Mouse (Mus musculus) olfactory bulb, adult 2 months (tissue): ENCODE data around the gene Cytip. TPM values are rescaled to one million over a fixed set of nuclear protein-coding genes. Genes with fewer than 3 reads are reported as not detected.

Experiments
- H3K27ac ChIP-seq: fragments of 200-500 bp; 2 replicates; pipeline ENCODE4 v1.5.1; 2012; ENCODE audit warnings: low read depth, low read length; ENCODE audit not compliant: insufficient read depth
- H3K4me1 ChIP-seq: fragments of 200-500 bp; 2 replicates; pipeline ENCODE4 v1.6.1; 2012; ENCODE audit warnings: low read length; ENCODE audit not compliant: control insufficient read depth, insufficient read depth
- H3K4me3 ChIP-seq: fragments of 200-500 bp; 2 replicates; pipeline ENCODE4 v1.5.1; 2012; ENCODE audit warnings: mild to moderate bottlenecking, low read depth, low read length, moderate library complexity; ENCODE audit not compliant: insufficient read depth
- CTCF ChIP-seq: fragments of 200-500 bp; IDR thresholded peaks from 2 replicates; pipeline ENCODE4 v1.5.1; 2012; ENCODE audit warnings: low read depth, mild to moderate bottlenecking, low read length, moderate library complexity; ENCODE audit not compliant: insufficient read depth
- POLR2A ChIP-seq: fragments of 200-500 bp; IDR thresholded peaks from 2 replicates; pipeline ENCODE4 v1.6.1; 2012; ENCODE audit warnings: mild to moderate bottlenecking, low read depth, low read length, moderate library complexity; ENCODE audit not compliant: insufficient read depth
- WGBS: fragments of 180-500 bp; shearing (Covaris S2); methylation state at CpG from one replicate; pipeline ENCODE4 v1.1.7; 2018; 5-methylcytosine and 5-hydroxymethylcytosine counted together
- polyA plus RNA-seq: library from polyadenylated mRNA; stranded (reverse); fragments of >200 nt; gene quantifications from 2 replicates; pipeline ENCODE4 v1.2.4, GENCODE M21; 2012; ENCODE audit warnings: low replicate concordance; ENCODE audit not compliant: missing spikeins, insufficient read depth, insufficient read length

The Cytip gene
- polyA plus RNA-seq, 1 experiment, result 362 TPM

DNA sequence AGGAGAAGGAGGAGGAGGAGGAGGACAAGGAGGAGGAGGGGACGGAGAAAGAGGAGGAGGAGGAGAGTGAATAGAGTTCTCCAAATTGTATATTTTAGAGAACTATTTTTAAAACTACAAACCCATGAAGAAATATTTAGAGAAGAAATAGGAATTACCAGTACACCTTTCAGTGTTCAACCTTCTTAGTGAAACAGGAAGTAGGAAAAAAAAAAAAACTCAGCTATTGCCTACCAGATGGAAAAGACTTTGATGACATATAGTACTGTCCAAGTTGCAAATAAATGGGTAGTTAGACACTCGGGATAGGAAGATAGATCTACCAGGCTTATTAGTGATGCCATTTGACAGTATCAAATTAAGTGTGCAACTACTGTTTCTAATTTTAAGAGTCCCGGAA lies 27.7 kb downstream of the Cytip start:
- WGBS, result 55% methylated on average over 3 of the region's 3 CpGs
- no peak for TF ChIP-seq POLR2A
- no peak for TF ChIP-seq CTCF

GRCm38 (mm10) chr2:58166764-58167163 lies 28.6 kb downstream of the Cytip start:
- H3K4me1 ChIP-seq, result no peaks in the 10 kb centered on the region
- 81% methylated on average over 2 of the region's 2 CpGs for WGBS
- TF ChIP-seq CTCF (no peak), POLR2A (no peak)

More for the DNA sequence above, 27.7 kb downstream of the Cytip start:
- Histone ChIP-seq H3K27ac (no peak overlapping the region), H3K4me1 (no peaks in the 10 kb centered on the region), H3K4me3 (no peak overlapping the region)

DNA sequence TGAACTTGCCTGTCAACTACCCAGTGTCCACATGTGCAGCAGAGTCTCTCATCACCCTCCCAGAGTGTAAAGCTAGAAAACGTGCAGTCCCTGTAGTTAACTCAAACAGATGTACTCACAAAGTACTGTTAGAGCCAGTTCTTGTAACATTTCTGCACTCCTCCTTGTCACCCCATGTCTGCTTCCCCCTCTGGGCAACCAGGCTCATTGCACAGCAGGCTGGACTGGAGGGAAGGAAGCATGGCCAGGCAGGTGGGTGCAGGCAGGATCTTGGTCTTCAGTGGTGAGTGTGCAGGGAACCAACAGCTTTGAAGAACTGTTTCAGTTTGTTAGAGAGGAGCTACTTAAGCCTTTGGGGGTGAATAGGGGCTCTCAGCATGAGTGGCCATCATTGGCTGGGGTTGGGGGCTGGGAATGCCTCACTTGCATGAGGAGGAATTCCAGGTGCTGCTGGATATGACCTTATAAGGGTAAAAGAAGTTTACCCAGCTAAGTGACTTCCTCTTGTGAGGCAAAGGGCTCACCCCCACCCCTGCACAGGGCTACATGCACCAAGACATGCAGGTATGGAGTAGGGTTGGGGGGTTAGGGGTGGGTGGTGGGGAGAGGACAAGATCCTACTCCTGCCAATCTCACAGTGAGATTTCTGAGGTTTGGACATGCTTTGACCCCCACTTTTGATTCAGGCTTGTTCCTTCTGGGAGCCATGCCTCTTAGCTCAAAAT lies 31.7 kb downstream of the Cytip start:
- no peak overlapping the region for H3K27ac ChIP-seq
- no peak overlapping the region for H3K4me3 ChIP-seq
- no peak for TF ChIP-seq POLR2A
- no peak for TF ChIP-seq CTCF
- 63% methylated on average over 1 of the region's 1 CpGs for WGBS
- H3K4me1 ChIP-seq, result no peaks in the 10 kb centered on the region

More at GRCm38 (mm10) chr2:58166764-58167163, 28.6 kb downstream of the Cytip start:
- Histone ChIP-seq H3K27ac (no peak overlapping the region), H3K4me3 (no peak overlapping the region)

DNA sequence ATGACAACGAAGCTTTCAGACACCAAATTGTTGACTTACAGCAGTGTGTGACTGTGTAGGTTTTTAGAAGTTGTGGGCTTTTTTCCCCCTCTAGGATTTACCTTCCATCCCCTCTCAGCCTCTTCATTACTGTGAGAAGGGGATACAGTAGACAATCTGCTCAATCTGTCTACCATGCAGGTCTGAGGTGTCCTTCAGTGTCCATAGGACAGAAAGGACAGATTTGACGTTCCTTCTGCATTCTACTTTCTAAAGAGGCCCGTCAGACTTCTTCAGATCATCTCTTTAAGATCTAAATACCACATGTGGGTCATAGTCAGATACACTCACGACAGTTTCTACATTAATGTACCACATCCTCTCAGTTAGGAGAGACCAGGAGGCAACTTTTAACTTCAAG lies 33.5 kb downstream of the Cytip start:
- H3K27ac ChIP-seq, result no peak overlapping the region
- TF ChIP-seq CTCF, result no peak
- TF ChIP-seq POLR2A, result no peak
- no peaks in the 10 kb centered on the region for H3K4me1 ChIP-seq
- H3K4me3 ChIP-seq, result no peak overlapping the region
- WGBS, result 92% methylated on average over 4 of the region's 4 CpGs

DNA sequence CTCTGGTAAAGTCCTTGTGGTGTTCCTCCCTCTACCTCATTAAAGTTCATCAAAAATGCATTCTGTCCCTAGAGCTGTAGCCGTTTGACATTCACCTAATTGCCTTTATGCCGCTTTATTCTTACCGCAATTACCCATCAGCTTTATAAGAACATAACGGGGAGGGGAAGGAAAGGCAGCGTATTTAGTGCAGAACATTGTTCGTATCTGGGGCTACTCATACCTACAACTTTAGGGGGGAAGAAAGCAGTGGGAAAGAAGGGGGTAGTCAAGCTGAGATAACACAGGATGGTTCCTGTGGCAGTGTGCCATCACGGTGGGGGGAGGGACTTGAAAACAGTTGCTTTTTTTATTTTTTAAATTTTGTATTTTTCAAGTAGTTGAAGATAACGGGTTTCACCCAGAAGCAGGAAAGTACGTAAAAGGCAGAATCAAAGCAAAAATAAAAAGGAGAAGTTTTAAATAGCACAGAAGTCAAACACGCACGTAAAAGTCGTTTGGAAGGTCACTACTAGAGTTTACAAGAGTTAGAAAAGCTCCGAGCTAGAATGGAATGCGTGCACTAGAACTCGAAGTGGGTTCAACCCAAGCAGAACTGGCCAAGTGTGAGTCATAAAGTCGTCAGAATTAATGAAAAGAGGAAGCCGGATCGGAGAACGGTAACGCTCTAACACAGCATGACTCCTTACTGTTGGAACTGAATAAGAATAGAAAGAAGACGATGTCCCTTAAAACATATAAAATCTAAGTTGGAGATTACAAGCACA lies 34.6 kb downstream of the Cytip start:
- Histone ChIP-seq H3K4me1 (no peaks in the 10 kb centered on the region), H3K4me3 (no peak overlapping the region), H3K27ac (no peak overlapping the region)
- TF ChIP-seq CTCF, result no peak
- TF ChIP-seq POLR2A, result no peak
- WGBS, result 61% methylated on average over 21 of the region's 21 CpGs

- no peak overlapping the region for H3K4me3 ChIP-seq
- no peaks in the 10 kb centered on the region for H3K4me1 ChIP-seq
- TF ChIP-seq POLR2A, result no peak
- TF ChIP-seq CTCF, result no peak
- H3K27ac ChIP-seq, result no peak overlapping the region
- 93% methylated on average over 13 of the region's 13 CpGs for WGBS
Measured at GRCm38 (mm10) chr2:58159880-58160279, 35.5 kb downstream of the Cytip start.

DNA sequence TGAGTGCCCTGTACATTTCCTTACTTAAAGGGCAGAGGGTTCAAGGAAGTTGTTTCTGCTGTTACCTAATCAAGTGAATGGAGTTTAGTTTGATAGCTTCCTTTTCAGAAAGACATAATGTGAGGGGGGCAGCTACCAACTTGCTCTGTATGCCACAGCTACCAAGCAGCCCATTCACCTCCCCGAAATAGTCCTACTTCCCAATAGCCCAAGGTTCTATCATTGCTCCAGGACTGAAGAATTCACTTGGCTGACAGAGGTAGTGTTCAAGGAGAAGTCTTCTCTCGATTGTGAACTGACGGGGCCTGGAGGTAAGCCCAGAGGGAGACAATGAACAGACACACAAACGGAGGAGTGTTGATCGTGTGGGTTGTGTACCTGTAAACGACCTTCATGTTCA lies 36.2 kb downstream of the Cytip start:
- H3K4me3 ChIP-seq, result no peak overlapping the region
- 88% methylated on average over 6 of the region's 6 CpGs for WGBS
- no peaks in the 10 kb centered on the region for H3K4me1 ChIP-seq
- TF ChIP-seq POLR2A (no peak), CTCF (no peak)
- H3K27ac ChIP-seq, result no peak overlapping the region

GRCm38 (mm10) chr2:58158539-58158938 lies 36.8 kb downstream of the Cytip start:
- Histone ChIP-seq H3K27ac (no peak overlapping the region), H3K4me3 (no peak overlapping the region), H3K4me1 (no peaks in the 10 kb centered on the region)
- 95% methylated on average over 5 of the region's 5 CpGs for WGBS
- TF ChIP-seq CTCF (no peak), POLR2A (no peak)

DNA sequence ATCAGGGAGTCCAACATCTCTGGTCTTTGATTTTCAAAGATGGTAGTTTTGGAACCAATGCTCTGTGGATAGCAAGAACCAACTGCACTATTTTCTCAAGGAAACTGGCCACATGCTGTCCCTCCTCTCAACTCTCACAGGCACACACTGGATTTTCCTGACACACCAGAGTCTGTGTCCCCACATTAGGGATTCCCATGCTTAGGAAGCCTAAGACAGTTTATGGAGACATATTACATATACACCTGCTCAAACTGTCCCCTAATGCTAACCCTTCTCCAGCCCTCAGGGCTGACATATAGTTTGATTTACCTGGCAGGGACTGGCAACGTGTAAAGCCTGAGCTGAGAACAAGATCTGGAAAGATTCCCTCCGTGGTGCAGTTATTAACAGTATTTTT lies 37.2 kb downstream of the Cytip start:
- no peak overlapping the region for H3K27ac ChIP-seq
- no peak for TF ChIP-seq POLR2A
- TF ChIP-seq CTCF, result no peak
- no peak overlapping the region for H3K4me3 ChIP-seq
- H3K4me1 ChIP-seq, result no peaks in the 10 kb centered on the region
- 88% methylated on average over 2 of the region's 2 CpGs for WGBS

- no peak overlapping the region for H3K4me3 ChIP-seq
- no peak for TF ChIP-seq POLR2A
- no peak for TF ChIP-seq CTCF
- 96% methylated on average over 5 of the region's 5 CpGs for WGBS
- H3K27ac ChIP-seq, result no peak overlapping the region
- H3K4me1 ChIP-seq, result no peaks in the 10 kb centered on the region
Measured at GRCm38 (mm10) chr2:58157466-58157865, 37.9 kb downstream of the Cytip start.
